Mouse (Mus musculus): ENCODE results near the gene Vps37c.

The Vps37c gene

GRCm38 (mm10) chr19:10742145-10742544 is 53.6 kb downstream of the Vps37c start:
- DNase-seq (ENCODE audit: low spot score): no peak

- DNase-seq (ENCODE audit: low spot score): no peak
These were observed 54.0 kb downstream of the Vps37c start for GRCm38 (mm10) chr19:10742565-10742964.

DNA sequence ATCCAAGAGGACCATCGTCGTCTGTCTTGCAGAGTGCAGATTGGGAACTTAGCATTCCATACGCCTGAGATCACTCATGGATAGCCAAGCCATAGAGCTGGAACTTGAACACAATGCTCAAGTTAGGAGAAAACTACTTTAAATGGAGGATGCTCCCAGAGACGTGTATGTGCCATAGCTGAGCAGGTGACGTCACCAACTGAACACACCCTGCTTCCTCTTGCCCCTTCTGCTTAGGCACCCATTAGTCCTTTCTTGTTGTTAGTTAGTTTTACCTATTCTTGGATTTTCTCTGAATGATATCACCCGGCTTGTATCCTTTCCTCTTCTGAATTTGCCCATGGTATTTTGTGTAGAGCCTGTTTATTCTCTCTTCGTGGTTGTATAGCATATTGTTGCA is 58.6 kb downstream of the Vps37c start:
- no peak for DNase-seq (ENCODE audit: low spot score)

- DNase-seq (ENCODE audit: low spot score): no peak
These were observed 59.2 kb downstream of the Vps37c start for GRCm38 (mm10) chr19:10747718-10748117.

DNA sequence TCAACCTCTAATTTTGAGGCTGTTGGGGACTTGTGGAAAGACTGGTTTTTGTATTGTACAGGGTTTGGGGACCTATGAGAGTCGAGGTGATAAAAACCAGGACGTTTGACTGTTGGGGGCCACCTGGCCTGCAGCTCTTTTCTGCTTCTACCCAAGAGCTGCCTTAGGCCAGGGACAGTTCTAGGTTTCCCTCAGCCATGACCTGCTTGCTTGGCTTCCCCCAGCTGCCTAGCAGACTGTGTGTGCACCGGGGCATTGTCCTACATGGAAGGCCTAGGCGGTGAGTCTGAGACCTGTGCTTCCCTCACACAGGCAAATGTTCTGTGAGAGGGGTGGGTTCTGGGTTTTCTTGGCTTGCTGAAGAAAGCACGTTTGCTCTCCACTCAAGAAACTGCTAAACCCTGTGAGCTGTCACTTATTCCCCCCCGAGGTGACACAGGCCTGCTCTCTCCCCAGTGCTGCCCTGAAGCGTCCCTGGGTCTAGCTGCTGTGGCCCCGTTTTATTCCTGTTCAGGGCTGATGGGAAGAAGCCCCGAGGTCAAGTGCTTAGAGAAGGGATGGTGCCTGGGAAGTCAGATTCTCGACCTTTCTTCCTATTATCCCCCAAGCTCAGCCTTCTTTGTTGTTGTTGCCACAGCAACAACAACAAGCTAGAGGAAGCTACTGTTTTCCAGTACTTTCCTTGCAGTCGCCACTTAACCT is 60.0 kb downstream of the Vps37c start:
- no peak for DNase-seq (ENCODE audit: low spot score)

DNA sequence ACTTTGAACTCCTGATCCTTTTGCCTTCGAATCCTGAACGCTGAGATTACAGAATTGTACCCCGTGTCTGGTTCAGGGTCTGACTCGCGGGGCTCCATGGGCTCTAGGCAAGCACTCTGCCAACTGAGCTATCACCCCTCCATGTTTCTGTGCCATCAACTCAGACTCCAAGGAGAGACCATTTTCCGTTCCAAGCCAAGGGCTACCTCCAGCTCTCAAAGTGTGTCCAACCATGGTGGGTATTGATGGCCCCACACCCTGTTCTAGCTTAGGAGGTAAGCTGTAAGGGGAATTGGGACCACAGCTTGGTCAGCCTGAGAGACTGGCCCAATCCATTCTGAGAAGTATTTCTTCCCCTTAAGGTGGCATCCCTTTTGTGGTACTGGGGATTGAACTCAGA is 60.8 kb downstream of the Vps37c start:
- DNase-seq (ENCODE audit: low spot score): no peak

DNA sequence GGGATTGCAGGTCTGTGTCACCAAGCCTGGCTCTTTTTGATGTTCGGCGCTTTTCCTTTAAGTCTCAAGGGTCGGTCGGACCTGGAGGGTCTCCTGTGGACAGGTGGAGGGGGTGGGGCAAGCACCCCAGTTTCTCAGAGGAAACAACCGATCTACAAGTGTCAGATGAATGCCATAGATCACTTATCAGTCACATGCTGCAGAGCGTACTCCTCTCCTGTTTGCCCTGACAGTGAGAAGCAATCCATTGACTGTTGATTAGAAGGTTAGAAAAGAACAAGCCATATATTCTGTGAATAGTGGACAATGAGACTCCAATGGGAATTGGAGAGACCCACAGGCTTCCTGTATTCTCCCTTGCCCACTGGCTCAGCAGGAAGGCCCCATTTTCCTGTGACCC is 61.6 kb downstream of the Vps37c start:
- no peak for DNase-seq (ENCODE audit: low spot score)

- DNase-seq (ENCODE audit: low spot score): no peak
These were observed 63.1 kb downstream of the Vps37c start for GRCm38 (mm10) chr19:10751607-10752006.

GRCm38 (mm10) chr19:10752106-10752505 is 63.6 kb downstream of the Vps37c start:
- DNase-seq (ENCODE audit: low spot score): no peak

- DNase-seq (ENCODE audit: low spot score): no peak
These were observed 64.1 kb downstream of the Vps37c start for GRCm38 (mm10) chr19:10752646-10753045.

DNA sequence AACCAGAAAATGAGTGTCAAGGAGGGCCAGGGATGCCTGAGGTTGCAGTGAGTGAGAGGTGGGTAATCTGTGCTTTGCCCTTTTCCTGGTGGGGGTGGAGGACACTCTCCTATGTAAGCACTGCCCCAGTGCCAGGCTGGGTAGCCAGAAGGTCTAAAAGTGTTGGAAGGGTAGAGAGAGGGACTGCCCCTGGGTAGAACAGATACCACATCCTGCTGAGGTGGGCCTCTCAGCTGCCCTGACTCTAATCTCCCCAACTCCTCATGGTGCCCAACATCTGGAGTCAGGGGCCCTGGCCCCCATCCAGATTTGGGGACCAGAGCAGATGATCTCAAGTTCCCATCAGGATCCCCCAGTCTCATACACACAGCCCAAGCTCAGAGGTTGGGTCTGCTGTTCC is 68.6 kb downstream of the Vps37c start:
- no peak for DNase-seq (ENCODE audit: low spot score)

DNA sequence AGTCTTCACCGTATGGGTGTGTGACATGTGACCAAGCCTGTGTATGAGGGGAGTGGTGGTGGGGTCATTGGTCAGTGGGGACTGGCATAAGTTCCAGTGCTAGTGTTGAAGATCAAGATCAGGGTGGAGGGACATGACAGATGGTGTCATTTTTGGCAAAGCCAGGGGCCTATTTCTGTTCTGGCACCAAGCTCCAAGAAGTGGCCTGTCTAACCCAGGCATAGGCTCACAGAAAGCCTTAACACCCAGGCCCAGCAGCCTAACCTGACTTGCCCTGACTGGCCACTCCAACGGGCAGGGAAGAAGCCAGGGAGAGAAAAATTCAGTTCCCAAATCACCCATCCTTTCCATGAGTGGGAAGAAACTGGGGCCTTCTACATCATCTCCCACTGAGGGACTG is 69.0 kb downstream of the Vps37c start:
- DNase-seq (ENCODE audit: low spot score): no peak

GRCm38 (mm10) chr19:10758708-10759107 is 70.2 kb downstream of the Vps37c start:
- DNase-seq (ENCODE audit: low spot score): no peak

DNA sequence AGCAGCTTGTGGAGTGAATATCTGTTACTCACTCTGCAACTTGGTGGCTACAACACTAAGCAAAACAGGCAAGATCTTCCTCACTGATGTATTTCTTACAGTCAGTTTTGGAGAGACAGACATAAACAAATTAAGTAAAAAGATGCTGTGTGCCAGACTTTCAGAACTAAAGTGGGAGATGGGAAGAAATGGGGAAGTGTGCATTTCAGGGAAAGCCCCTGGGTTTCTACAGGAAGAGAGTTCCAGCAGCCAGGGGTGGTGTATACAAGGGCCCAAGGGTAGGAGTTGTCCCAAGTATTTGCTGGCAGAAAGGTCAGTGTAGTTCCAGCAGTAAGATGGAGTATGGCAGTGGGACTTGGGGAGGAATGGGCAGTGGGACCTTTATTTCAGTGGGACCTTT is 71.0 kb downstream of the Vps37c start:
- DNase-seq (ENCODE audit: low spot score): no peak

DNA sequence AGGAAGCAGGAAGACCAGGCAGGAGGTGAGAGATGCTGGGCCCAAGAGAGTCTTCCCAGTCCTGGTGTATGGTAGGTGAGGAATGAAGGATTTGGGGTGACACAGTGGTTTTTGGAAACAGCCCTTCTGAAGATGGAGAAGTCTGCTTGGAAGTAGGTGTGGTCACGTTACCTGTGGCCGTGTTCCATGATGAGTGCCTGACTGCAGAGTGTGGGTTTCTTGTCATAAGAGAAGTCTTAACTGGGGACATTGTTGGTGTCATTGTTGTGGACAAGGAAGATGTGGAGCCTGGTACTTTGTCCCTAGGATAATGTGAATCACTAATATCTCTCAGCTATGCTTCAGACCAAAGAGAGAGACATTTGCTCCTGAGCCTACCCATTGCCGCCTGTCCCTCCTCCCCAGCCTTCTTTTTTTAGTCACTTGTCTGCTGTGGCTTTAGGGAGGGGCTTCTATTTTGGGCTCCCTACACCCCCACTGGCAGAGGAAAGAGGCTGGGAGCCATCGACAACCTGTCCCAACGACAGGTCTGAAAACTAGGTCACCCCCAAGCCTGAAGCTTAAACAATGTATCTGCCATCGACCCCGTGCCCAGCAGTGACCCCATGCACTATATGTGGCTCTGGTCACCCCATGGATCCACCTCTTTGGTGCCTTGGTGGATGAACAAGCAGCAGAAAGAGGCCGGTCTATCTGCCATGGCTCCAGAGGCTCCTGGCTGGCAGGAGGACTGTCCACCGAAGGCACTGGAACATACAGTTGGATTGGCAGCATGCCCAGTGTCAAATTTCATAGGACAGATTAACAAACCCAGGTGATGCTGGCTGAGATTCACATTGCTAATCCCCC is 71.7 kb downstream of the Vps37c start:
- DNase-seq (ENCODE audit: low spot score): no peak

DNA sequence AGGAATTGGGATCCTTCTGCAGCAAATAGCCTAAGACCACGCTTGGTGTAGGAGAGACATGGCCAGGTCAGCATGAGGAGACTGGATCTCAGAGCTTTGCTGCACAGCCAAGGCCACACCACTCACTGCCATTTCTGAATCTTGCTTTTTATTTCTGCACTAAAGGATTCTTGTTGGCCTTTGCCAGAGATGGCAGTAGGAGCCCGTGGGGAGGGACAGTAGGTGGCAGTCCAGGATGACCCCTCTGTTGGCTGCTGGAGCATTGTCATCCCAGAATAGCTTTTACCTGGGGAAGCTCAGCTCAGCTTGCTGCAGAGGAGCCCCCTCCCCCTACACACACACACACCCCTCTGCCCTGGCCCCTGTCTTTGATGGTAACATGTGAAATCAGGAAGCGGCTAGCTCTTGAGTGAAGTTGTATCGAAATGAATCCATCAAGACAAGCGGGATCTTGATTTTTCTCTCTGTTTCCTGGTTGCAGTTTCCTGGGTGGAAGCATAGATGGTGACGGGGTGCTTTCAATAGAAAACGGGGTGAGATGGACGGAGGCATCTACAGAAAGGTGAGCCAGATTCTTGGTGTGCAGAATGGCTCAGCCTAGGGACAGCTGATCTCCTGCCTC is 73.4 kb downstream of the Vps37c start:
- DNase-seq (ENCODE audit: low spot score): no peak

DNA sequence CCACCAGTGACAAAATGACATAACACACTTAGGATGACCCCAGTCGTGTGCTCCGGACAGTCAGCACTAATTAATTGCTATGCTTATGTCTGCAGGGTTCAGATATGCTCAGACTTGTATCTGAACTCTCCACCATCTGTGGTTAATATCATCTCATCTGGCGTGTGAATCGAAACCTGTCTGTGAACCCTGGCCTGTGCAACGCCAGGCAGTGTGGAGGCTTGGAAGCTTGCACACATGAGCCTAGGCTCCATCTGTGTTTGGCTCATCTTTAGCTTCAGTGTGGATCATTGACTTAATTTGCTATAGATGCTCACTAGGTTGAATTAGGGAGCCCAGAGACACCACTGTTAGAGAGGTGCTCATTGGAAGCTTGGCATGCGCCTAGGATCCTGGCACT is 73.9 kb downstream of the Vps37c start:
- no peak for DNase-seq (ENCODE audit: low spot score)

DNA sequence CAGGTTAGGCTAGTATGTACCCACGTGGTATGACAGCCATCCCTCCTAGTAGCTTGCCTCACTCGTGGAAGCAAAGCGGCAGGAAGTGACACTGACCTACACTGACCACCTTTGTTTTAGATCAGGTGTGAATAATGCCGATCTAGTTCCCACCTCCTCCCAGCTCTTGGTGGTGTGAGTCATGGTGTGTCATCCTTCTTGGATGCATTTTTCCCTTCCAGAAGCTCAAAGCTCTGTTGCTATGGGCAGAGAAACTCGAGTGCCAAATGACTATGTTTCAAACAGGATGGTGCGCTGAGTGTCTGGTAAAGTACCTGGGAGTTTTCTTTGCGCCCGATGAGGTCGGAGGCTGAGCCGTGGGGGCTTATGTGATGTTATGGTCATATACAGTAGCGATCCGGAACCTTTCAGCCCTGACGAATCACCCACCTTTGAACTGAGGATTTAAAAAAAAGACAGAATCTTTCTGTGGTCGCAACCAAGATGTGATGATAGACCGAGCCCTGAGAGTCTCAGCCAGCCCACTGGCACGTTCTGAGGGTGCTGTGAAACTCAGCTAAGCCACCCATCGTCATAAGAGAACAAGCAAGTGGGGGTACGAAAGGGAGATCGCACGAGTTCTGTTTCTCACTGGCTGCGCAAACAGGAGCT is 75.0 kb downstream of the Vps37c start:
- DNase-seq (ENCODE audit: low spot score): no peak

Measured in layer of hippocampus, adult 9-10 months (tissue).